Mouse (Mus musculus) ovary, postnatal 36 days (tissue): Measurements from ENCODE around the gene Ubac2.
"Not testable (repeated sequence)": the region's sequence is repeated elsewhere in the genome, so short reads cannot be mapped to it uniquely, and the experiment has no call there.

Experiments
- DNase-seq: peaks from one replicate; pipeline ENCODE4 v3.0.0; 2022; ENCODE audit warnings: low spot score, mixed read lengths

Gene Ubac2

DNA sequence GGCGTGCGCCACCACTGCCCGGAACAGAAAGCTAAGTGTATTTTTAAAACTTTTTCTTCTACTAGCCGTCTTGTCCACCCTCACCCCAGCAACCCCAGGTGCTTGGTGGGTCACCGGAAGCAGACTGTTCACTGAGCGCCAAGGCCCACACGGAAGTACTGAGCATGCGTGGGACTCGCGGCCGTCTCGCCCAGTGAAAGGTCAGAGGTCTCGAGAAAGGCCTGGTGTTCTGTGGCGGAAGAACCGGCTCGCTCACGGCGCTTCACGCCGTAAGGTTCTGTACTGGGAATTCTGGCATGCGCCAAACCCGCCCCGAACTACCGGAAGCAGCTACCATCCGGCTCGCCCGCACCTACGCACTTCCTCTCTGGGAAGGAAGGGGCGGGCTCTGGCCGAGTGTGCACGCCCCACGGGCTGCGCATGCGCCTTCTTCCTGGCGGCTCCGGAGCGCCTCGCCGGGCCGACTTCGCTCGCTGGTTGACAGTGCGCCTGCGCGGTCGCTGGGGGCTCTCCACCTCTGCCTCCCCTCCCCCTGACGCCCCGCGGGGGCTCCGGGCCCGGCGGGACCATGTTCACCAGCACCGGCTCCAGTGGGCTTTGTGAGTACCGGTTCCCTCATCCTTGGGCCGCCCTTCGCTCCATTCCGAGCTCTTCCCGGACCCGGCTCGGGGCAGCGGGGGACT lies at the start of gene Ubac2:
Gene Ubac2 (plus strand): TSS at position 445 of the 683 bp plus-strand sequence.
- peak; percentile 99 for DNase-seq

DNA sequence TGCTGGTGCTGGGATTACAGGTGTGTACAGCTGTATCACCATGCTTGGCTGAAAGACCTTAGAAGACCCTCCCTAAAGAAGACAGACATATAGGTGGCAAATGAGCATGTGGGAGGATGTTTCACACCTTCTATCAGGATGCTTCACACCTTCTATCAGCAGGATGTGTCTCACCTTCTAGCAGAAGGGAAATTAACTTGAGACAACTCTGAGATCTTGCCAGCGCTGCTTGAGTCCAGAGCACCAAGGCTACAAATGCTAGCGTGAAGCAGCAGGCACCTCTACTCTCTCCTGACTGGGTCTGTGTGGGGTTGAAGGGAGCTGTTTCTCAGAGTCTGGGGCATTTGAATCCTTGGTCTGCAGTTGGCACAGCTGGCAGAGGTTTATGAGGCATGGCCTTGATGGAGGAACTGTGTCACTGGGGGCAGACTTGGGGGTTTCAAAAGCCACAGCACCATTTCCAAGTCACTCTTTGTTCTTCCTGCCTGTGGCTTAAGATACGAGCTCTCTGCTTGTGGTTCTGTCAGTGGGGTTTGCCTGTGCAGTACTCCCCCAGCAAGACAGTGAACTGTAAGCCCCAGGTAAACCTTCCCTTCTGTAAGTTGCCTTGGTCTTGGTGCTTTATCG lies 48.5 kb upstream of the Ubac2 start:
- no peak for DNase-seq

DNA sequence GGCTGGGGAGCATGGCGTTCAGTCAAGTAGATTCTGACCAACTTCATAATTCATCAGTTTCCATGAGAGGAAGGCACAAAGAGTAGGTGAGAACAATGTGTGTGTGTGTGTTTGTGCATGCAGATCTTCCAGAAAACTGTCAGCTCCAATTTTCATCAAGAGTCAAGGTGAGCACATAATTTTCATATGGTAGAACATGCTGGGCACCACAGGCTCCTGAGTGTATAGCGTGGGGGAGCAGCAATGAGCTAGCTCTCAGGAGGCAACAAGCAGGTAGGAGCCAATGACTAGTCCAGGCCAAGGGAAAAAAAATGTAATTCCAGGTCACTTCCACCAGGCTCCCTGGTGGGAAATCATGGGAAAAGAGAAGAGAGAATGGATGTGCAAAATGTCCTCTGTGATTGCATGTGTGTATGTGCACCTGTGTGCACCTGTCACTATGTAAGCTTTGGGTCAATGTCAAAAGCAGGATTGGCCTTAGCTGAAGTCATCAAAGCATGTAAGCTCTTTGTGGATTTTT lies 45.4 kb upstream of the Ubac2 start:
- no peak for DNase-seq

DNA sequence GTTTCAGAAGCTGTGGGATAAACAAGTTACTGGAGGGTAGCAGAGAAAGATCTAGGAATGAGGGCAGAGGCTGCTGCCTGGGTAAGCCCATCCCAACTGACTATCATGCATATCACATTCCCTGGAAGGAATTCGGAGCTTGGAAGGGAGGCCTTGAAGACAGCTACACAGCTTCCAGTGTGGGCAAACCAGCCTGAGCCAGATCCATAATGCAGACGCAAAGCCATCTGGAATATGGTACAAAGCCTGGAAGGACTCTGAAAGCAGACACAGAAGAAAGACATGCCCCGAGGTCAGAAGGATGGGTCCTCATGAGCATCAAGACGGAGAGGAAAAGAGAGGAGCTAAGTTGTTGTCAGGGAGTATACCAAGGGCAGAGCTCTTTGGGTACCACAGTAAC lies 40.3 kb upstream of the Ubac2 start:
- DNase-seq: no peak

DNA sequence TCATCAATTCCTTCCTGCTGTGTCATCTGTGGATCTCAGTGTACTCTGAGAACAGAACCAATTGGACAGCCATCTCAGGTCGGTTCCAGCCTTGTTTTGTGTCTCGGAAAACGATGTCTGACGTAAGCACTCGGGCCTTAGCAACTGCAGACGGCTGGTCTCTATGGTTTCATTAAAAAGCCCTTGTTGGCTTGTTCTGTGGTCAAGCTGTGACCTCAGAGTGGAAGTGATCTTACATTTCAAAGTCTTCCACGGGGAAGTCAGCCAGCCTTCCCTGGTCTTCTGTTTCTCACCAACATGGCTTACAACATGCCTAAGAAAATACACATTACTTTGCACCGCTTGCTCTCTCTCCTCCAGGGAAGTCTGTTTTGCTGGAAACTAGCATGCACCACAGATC lies 38.2 kb upstream of the Ubac2 start:
- no peak for DNase-seq

DNA sequence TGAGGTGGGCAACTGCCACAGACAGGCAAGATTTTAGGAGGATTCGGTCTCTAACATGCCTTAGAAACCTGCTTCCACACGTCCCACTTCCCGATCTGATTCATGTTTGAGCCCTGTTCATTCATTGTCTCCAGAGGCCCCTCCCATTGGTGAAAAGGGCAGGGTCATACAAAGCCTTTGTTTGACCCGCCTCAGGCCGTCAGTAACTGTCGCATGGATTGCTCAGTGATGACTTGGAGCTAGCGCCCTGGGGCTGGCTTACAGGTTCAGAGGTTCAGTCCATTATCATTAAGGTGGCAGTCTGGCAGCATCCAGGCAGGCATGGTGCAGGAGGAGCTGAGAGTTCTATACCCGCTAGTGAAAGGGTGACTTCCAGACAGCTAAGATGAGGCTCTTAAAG lies 33.9 kb upstream of the Ubac2 start:
- no peak for DNase-seq

DNA sequence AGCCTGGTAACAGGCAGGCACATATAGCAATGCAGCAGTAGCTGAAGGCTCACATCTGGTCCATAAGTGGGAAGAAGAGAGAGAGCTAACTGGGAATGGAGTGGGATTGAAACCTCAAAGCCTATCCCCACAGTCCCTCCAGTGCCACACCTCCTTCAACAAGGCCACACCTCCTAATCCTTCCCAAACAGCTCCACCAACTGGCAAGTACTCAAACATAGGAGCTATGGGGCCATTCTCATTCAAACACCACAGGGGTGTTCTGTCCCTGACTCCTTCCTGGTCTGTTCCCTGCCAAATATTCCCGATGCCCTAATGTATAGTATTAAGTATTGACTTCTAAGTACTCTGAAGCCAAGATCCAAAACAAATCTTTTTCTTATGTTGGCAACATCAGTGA lies 27.2 kb upstream of the Ubac2 start:
- DNase-seq: no peak

DNA sequence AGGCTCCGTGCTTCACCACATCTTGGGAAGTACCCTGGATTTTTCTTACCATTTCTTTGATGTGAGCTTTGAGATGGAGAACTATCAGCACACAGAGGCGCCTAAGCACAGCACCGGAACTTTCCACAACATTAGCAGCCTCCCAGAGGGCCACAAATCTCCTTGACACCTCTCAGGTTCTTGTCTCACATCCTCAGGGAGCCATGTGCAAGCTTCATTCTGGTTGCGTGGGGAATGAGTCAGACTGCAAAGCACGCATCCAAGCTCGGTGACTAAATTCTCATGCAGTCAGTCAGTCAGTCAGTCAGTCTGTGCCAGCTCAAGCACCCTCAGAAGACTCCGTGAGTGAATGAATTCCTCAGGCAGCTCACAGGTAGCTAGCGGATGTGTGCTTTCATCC lies 25.9 kb upstream of the Ubac2 start:
- no peak for DNase-seq

DNA sequence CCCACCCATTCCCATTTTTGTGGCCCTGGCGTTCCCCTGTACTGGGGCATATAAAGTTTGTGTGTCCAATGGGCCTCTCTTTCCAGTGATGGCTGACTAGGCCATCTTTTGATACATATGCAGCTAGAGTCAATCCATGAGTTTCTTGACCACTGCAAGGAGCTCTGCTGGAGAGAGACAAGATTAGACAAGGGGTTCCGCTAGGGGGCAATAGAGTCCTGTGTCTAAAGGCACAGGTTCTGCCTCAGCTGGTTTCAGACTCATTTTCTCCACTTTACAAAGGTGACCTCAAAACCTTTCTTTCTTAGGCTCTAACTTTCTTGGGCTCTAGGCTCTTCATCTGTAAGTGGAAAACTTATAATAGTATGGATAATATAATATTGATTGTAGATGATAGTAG lies 13.3 kb upstream of the Ubac2 start:
- peak; percentile 39 for DNase-seq

DNA sequence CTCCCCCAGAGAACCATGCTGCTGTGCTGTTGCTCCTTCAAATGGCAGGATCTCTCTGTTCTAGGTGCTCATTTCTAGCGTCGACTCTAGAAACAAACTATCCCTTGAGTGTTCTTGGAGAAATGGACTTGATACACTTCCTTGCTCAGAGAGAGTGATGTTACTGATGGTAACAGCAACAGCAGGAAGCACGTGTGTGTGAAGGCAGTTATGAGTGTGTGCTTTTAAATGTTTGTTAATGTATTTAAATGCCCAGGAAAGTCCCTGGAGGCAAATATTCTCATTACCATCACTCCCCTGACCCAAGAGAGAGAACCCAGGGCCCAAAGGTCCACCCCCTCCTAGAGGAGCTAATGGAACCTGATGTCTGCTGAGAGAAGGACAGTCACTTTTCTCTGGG lies 11.8 kb upstream of the Ubac2 start:
- no peak for DNase-seq

DNA sequence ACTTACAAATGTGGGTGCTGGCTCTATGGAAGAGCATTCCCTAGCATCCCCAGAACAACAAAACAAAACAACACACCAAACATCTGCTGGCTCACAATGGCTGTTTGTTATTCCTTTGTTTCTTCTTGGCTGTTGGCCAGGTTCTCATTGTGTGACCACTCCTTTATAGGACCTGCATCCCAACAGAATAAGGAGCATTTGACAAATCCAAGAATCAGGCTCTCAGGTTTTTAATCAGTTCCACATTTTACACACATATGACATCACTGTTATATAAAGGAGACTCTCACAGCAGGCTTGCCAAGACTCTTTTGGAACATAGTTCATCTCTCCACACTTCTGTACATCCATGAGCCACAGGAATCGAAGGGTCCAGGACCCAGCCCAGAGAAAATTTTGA lies 9.3 kb upstream of the Ubac2 start:
- DNase-seq: no peak

DNA sequence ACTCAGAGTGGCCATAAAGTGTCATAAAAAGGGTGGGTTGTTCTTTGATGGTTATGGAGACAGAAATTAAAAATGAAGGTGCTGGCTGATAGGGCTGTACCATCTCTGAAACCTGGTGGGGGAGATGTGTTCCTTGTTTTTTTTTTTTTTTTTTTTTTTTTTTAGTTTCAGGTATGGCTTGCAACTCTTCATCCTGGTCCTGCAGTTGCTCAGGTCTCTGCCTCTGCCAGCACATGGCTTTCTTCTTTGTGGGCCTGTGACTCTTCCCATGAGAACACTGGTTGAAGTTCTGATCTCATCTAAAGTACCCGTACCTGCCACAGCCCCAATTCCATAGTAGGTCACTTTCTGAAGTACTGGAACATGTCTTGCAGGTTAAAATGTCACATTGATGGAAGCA lies 5.7 kb upstream of the Ubac2 start:
- DNase-seq: no peak

DNA sequence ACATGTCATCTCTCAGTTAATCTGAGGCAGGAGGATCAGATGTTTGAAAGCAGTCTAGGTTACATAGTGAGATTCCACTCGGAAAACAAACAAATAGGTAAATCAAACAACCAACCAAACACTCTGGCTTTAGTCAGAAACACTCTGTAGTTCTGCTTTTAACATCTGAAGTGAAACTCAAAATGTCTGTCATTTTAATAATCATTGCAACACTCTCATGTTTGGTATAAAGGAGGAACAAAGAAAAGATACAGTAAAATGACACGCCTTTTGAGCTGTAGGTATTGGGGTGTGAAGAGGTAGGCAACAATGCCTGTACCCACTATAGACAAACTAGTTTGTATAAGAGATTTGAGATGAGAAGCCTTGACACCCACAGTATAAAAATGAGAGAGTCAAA lies 5.2 kb upstream of the Ubac2 start:
- no peak for DNase-seq

DNA sequence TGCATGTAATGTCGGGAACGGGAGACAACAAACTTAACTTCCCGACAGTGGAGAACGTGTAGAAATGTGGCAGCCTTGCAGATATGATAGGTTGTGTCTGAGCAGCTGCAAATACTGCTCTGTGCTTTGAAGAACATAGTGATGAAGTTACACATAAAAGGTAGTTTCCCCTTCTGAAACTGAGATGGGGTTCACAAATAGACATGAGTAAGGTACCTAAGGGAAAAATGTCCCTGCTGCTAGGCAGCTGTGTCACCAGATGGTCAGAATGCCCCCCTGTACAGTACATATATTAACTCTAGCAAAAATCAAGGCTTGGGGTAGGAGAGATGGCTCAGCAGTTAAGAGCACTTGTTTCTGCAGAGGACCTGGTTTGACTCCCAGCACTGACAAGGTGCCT lies 4.8 kb upstream of the Ubac2 start:
- no peak for DNase-seq

DNA sequence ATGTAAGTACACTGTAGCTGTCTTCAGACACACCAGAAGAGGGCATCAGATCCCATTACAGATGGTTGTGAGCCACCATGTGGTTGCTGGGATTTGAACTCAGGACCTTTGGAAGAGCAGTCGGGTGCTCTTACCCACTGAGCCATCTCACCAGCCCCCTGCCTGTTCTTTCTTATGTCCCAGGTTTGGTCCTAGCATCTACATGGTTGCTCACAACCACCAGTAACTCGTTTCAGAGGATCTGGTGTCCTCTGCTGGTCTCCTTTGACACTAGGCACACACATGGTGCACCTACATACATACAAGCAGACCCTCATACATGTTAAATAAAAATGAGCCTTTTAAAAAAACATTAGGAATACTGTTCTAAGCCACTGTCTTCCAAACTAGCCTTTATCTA lies 2.2 kb upstream of the Ubac2 start:
- not testable (repeated sequence) for DNase-seq

DNA sequence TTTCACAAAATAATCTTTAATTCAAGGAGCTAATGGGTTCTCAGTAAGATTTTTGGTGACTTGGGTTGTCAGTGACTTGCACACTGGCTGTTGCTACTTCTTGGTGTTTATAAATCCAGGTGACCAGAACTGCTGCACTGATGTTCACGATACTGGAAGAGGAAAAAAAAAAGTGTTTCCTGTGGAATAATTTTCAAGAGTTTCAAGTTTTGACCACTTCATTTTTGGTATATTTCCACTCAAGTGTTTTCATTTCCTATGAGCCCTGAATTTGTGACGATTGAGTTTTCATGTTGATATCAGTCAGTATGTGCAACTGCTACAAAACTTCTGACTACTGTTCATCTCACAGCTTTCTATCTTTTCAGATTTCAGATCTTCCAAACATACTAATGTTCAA lies 1.6 kb upstream of the Ubac2 start:
- DNase-seq: no peak

DNA sequence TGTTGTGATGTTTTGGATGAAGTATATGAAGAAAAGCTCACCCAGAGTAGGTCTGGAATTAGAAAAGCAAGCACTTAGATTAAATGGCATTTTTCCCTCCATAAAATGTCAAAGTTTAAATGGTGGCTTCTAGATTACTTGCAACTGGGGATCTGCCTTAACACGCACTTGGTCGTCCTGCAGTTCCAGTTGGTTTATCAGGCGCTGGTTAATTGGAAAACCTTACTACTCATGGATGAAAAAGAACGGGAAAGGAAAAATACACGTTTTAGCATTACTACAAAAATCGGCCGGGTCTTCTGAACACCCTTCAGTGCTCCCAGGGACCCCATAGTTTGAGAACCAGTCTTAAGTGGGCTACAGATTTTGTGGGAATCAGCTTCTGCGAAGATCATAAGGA lies 780 bp upstream of the Ubac2 start:
- DNase-seq: no peak

DNA sequence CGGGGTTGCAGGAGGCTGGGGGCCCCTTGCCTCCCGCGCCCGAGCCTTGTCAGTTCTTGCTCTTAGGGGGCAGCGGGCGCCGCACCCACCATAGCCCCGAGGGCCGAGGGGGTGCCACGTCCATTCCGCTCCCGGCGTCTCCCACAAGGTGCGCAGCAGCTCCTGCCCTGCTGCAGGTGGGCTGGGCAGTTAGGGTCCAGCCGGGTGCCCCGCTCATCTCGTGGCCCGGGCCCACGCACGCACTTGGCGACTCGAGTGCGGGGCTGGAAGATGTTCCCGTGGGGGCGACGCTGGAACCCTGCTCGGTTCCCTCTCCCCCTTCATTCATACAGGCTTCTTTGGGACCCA lies 413 bp downstream of the Ubac2 start:
- DNase-seq: no peak

DNA sequence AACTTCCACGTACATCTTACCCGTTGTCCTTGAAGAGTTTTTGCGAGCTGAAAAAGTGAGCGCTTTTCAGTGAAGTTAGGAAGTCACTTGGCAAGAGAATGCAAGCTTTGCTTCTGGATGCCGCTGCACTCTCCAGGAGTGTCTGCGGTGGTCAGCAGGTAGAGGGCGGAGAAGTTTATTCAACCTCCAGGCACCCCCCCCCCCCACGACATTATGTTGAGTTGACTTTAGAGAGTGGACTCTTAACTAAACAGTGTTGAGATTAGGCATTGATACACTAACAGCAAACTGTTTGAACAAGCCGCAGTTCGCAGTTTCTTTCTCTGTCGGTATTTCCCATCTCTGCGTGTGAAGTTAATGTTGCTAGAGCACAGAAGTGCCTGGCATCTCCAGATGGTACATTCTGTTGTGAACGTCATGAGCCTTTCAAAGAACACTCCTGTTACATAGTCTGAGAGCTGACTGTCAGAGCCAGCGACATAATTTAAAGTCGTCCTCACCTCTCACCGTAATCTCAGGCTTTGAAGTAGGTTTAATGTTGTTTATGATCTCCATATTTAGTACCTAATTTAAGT lies 933 bp downstream of the Ubac2 start:
- no peak for DNase-seq

DNA sequence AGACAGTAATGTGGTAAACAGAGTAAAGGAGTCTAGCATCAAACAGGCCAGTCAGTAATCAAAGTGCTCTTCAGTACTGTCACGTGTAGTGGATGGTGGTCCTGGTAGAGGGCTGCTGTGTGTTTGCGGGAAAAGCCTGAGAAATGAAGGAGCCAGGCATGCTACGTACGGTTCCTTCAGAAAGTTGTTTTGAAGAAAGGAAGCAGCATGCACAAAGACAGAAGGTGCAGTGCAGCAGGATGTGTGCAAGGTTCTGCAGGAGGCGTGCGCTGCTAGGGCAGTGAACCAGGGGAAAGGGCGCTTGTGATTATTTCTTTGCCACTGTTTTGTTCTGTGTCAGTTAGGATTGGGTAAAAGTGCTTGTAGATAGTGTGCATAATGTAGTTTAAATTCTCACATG lies 2.8 kb downstream of the Ubac2 start:
- no peak for DNase-seq

DNA sequence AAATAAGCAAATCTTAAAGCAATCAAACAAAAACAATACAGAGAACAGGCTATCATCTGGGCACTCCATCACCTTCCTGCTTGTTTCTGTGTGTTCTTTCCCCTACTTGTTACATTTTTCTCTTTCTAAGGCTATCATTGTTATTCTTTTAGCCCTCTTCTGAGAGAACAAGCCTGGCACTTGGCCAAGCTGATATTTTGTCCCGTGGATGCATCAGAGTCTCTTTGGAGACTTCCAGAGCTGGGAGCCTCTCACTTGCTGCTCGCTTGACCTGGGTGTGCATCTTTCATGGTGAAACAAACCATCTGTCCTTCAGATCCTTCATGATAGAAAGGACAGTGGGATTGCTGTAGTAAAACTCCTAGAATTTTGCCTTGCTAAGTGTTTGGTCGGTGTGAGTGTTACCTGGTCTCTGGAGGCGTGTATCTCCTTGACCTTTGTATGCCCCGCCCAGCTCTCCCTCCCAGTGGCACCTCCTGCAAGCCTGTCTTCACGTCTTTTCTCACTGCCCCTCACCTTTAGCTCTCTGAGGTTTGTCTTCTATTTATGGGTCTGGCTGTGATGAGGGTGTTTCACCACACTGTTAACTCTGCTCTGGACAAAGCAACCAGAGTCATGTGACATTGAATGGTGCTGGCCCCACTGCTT lies 5.9 kb downstream of the Ubac2 start:
- DNase-seq: peak; percentile 22

DNA sequence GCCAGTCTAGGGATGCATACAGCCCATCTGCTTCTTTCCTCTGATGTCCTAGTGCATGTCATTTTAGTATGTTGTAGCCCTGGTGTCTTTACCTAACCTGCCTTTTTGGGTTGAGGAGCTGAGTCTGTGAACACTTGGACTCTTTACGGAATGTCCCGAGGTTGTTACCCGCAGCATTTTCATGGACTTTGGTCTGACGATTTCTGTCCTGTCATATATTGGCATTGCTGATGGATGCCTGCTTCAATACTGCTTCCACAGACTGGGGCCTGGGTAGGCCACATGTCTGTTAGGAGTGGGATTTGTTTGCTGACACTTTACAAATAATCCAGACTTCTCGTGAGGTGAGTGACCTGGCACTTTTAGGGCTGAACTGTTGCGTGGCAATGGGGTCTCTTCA lies 15.3 kb downstream of the Ubac2 start:
- no peak for DNase-seq

DNA sequence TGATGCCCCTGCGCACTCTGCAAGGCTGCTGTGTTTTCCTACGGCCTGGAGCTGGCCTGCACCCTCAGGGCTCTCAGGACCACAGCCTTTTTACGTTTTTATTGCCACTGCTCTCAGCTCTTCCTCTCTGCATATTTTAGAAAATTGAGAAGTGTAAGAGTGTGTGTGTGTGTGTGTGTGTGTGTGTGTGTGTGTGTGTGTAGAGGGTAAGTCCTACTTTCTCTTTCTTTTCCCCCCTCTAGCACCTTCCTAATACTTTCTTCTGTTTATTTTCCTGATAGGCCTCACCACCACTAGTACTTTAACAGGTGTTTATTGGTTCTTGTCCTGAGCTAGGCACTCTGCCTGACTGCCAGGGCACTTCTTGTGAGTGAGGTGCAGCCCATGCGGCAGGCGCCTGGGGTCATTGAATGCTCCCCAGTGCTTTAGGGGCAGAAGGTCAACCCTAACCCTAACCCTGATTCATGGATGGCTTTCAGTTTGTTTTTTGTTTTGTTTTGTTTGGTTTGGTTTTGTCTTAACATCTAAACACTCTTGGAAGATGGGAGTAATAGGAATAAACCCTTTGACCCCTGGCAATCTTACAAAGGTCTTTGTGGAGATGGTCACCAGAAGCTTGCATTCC lies 16.2 kb downstream of the Ubac2 start:
- DNase-seq: no peak
